Mouse (Mus musculus) layer of hippocampus, postnatal 36 days (tissue): ENCODE data around the gene E130114P18Rik. TPM values are rescaled to one million over a fixed set of nuclear protein-coding genes. Genes with fewer than 3 reads are reported as not detected.
A peak's percentile ranks its signal among the peaks of the same experiment; 100 is the strongest.

Source experiments
- DNase-seq, 2 experiments: peaks; one replicate each; pipeline ENCODE4 v3.0.0; 2022
- total RNA-seq, 2 experiments: library from RNA; stranded (reverse); gene quantifications; 2 replicates each; pipeline ENCODE4 v1.2.3; 2021

E130114P18Rik gene
- total RNA-seq, 2 experiments from 2014 or later = 7.5 to 8.6 TPM

DNA sequence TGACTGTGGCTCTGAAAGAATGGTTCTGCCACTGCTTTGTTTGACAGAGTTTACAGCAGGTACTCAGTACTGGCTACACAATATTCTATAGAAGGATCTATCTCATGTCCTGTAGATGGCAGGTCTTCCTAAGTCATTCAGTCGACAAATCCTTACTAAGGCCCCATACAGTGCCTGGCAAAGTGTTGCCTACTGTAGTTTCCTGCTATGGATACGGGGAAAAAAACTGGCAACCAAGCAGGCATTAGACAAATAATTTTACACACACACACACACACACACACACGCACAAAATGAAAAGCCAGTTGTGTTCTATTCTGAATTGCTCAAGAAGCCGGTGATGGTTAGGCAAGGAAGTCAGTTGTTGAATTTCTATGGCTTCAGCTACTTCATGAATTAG lies 130.6 kb downstream of the E130114P18Rik start:
- DNase-seq = no peak

DNA sequence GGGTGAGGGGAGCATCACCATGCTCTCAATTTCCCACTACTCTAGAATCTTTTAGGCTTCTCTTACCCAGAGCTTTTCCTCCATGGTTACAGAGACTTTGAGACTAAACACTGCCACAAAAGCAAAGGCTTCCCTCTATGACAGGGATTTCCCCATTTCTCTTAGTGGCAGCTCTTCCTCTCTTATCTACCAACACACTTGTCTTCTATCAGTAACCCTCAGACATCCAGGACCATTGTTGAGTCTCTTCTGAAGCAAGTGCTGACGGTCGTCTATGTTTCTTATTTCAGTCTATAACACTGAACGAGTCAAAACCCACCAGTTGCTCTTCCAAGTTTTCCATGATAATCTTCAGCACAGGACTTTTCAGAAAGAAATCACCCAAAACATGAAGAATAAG lies 137.5 kb downstream of the E130114P18Rik start:
- DNase-seq = no peak

DNA sequence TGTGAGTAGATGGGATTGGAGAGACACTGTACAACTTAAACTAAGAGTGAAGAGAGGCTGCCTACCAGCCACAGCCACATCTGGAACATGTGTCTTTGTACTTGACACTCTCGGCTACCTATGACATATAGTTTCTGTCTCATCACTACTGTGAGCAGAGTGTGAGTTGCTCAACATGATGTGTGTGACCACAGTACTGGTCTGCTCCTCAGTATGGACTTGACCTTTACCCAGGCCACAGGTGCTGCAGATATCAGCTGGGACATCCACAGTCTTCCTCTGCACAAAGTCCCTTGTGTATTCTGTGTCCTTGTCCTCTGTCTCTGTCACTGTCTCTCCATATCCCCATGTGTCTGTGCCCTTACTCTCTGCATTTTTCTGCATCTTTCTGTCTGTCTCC lies 141.3 kb downstream of the E130114P18Rik start:
- no peak for DNase-seq

DNA sequence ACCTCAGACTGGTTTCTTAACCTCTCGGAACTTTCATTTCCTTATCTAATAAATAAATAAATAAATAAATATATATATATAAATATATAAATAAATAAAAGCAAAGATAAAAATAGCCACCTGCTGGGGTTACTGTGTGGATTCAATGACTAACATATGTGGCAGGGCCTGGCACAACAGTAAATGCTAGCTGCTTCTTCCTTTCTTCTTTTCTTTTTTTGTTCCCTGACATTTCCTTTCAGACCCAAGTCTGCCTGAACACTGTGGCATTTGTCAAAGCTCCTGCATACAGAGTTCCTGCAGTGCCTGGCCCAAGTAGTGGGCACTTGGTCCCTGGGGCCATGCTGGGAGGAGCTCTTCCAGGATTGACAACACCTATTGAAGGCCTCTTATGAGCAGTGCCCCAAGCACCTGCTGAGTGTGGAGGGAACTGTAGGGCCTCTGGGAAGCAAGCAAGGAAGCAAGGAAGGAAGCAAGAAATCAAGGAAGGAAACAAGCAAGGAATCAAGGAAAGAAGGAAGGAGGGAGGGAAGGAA lies 142.1 kb downstream of the E130114P18Rik start:
- DNase-seq = no peak

- DNase-seq = peak in 1 of 2 experiments; percentile 17
Measured at GRCm38 (mm10) chr4:97635296-97635755, 142.6 kb downstream of the E130114P18Rik start.

DNA sequence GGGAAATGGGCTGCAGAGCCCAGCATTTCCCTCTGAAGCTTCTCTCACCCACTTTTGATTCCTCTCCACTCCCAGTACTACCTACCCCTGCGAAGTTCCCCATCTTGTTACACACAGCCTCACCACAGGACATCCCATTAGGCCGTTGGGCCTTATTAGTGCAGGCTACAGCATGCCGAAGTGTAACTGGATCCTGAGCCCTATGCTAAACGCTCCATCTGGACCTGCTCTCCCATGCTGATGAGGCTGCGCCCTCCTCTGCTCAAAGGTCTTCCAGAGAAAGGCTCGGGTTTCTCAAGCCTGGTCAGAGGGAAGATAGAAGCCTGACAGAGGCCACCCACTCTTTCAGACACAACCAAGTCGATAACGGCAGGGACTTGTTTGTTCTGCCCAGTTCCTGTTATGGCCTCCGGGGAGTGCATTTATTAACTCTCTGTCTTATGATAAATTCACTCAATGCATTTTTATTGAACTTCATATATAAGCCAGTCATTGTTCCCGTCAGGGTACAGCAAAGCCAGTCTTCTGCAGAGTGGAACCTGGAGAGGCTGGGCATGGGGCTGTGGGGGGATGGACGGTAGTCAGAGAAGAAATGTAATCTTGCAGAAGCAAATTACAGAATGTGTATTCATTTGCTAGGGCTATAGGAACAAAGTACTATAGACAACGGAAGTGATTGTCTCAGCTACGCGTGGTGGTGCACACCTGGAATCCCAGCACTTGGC lies 148.8 kb downstream of the E130114P18Rik start:
- no peak for DNase-seq

- DNase-seq = no peak
Measured at GRCm38 (mm10) chr4:97626002-97626720, 151.7 kb downstream of the E130114P18Rik start.

DNA sequence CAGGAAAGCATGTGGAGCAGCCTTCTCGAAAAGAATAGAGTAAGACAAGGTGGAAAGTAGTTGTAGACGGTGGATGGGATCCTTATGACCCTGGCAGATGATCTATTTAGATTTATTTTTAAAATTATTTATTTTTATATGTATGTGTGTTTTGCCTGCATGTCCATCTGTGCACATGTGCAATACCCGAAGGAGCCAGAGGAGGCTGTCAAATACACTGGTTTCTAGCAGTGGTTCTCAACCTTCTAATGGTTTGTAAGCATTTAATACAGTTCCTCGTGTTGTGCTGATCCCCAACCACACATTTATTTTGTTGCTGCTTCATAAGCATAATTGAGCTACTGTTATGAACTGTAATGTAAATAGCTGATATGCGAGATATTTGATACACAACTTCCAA lies 154.7 kb downstream of the E130114P18Rik start:
- no peak for DNase-seq

DNA sequence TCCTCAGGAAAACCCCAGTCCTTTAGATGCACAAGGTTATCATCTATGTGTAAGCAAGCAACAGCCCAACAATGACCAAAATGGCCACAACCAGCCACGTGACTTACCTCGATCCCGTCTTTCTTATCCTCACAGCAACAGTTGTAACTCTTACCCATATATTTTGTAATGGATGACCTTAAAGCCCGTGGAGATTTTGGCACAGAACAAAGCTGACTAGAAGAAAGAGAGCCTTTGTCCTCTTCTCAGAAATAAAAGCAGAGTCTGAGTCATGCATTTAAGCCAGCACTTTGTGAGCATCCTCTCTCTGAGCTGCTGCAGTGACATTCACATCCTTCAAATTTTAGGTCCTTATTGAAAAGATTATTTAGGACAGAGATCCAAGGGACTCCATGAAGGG lies 156.1 kb downstream of the E130114P18Rik start:
- DNase-seq = no peak

GRCm38 (mm10) chr4:97620409-97620808 lies 157.5 kb downstream of the E130114P18Rik start:
- peak in 1 of 2 experiments; percentile 27 for DNase-seq

GRCm38 (mm10) chr4:97618668-97619373 lies 159.1 kb downstream of the E130114P18Rik start:
- DNase-seq = peak; percentile 47 to 51

GRCm38 (mm10) chr4:97615031-97615430 lies 162.8 kb downstream of the E130114P18Rik start:
- no peak for DNase-seq

DNA sequence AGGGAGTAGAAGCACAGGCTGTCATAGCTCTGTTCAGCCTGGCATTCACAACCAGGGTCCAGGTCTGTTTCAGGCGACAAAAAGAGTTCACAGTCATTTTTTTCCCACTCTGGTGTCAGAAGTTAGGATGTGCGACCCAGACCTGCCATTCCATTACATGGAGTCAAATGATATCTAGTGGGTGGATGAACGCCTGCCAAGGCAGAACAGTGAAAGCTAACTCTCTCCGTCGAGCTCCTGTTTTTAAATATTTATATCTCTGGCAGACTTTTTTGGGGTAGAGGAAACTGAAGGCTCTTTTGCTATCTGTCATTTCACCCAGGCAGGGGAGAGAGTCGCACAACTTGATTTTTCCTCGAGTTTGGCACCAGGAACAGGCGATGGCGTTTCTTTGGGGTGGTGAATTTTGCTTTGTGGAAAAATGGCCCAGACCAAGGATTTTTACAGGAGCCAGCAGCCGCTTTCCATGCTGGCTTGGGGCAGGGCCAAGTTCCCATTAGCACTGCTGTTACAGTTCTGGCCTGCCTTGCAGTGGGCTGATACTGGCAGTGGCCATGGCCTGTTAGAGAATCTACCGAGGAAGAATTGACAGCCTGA lies 166.5 kb downstream of the E130114P18Rik start:
- peak; percentile 66 to 67 for DNase-seq

DNA sequence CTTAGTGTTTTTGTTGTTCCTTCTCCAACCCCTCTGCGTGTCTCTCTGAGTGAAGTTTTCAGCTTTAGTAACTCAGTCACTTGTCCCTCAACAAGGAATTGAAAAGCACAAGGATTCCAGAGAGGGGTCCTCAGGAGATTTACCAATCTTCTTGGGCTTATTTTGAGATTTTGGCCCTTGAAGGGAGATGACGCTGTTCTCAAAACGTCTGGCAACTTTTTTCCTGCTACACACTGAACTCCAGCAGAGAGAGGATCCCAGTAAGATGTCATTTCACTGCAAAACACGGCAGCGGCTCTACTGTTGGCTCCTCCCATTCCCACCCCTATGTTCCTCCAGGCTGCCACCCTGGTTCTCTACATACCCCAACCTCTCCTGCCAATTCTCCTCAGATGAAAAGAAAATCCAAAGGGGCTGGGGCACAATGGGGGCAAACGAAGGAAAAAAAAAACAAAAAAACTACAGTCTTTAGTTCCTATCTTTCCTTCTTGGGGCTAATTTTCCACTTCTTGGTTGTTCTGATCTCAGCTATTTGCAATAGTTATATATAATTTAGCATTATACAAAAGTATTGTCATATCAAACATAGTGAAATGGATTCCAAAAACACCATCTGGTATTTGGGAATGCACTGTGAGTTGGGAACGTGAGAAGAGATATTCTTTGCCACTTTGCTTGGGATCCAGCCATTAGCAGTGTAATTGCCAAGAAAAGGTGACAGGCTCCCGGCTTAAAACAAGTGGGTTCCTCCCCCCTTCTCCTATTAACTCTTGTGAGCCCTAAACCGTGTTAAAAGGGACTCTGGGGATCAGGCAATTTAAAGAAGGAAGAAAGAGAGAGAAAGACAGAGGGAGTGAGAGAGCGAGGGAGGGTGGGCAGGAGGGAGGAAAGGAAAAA lies 167.8 kb downstream of the E130114P18Rik start:
- no peak for DNase-seq

DNA sequence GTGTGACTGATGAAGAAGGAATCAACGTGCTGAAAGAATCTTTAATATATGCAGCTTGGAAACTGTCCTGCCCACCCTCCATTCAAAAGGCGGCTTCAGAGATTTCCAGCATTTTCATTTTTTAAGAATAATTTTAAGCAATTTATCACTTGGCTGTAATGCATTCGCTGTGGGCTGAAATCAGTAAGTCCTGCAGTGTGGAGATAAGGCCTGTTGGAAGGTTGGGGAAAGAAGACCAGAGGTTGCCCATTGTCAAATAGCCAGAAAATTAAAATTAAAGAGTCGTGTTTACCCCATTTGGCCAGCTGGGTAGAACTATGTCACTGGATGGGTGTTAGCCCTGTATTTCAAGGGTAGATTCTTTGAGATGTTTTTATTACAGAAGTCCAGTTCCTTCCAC lies 168.5 kb downstream of the E130114P18Rik start:
- no peak for DNase-seq

DNA sequence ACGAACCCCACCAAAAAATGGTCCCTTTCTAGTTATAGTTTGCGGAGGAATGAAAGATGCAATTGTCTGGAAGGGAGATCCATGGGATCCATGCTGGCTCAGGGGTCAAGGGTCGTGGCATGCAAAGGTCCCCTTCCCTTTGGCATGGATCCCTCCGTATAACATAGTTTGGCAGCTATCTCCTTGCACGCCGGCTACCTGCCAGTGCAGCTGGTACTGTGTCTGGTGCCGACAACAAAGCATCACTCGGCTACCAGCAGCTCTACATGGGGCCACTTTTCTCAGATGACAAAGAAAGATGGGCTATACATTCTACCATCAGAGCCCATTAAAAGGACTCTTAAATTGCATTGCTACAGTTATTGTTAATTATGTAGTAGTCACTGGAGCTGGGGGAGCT lies 169.2 kb downstream of the E130114P18Rik start:
- no peak for DNase-seq

DNA sequence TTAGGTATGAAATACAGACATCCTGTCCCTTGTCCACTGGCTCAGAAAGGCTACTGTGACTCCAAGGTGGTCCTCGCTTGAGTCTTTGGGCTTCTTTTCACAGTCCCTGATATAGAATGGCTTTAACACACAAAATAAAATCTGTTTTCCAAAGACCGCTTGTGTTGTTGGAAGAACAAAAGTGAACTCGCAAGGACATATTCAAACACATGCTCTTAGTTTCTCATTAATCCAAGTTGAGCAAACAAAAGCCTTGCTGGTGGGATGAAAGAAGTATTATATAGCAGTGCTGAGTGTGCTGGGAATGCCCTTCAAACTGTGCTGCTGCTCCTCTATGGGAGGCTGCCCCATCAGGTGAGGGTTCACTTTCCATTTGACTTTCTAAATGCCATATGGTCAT lies 169.7 kb downstream of the E130114P18Rik start:
- DNase-seq = no peak

GRCm38 (mm10) chr4:97607169-97607568 lies 170.7 kb downstream of the E130114P18Rik start:
- no peak for DNase-seq

DNA sequence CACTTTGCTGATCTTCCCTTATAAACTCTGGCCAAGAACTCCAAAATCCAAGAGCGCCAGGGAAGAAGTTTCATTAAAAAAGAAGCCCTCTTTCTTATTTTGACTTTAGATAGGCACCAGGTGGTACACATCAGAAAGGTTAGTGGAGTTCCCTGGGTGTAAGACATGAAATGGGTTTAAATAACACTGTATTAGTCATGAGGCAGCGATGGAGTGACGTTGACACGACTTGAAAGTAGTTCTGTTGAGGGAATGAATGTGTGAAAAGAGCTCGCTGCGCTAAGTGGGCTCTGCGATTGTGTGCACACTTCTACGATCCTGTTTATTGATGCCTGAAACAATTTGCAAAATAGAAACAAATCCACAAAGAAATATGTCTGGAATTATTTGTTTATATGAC lies 171.4 kb downstream of the E130114P18Rik start:
- no peak for DNase-seq

DNA sequence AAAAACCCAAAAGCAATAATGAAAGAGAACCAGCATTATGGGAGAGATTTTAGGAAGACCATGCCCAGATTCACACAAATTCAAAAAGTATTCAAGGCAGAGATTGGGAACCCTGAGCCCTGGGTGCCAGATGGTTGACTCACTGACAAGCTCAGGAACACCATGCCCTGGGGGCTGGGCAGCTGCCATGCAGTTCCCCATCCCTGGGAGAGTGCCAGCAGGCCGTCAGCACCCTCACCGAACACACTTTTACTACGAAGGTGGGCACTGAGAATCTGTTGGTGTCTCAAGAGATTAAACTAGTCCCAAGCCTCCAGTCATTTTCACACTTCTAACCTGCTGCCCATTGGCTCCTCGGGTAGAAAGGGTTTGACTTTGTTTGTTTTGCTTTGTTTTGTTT lies 175.3 kb downstream of the E130114P18Rik start:
- DNase-seq = no peak
